Mouse (Mus musculus): Measurements from ENCODE around the gene Prkch. TPM values are rescaled to one million over a fixed set of nuclear protein-coding genes. Genes with fewer than 3 reads are reported as not detected.

Prkch gene
- total RNA-seq, 2 experiments from 2014 or later, result 3.3 to 3.6 TPM

GRCm38 (mm10) chr12:73743087-73743486, 158.5 kb downstream of the Prkch start:
- no peak for DNase-seq (ENCODE audit: low spot score in 2 of 2)

- no peak for DNase-seq (ENCODE audit: low spot score in 2 of 2)
These were observed 161.5 kb downstream of the Prkch start for GRCm38 (mm10) chr12:73746072-73746471.

GRCm38 (mm10) chr12:73748373-73748772, 163.8 kb downstream of the Prkch start:
- no peak for DNase-seq (ENCODE audit: low spot score in 2 of 2)

- no peak for DNase-seq (ENCODE audit: low spot score in 2 of 2)
These were observed 170.0 kb downstream of the Prkch start for GRCm38 (mm10) chr12:73754476-73755150.

- DNase-seq (ENCODE audit: low spot score in 2 of 2), result no peak
These were observed 171.1 kb downstream of the Prkch start for GRCm38 (mm10) chr12:73755646-73756045.

- DNase-seq (ENCODE audit: low spot score in 2 of 2), result no peak
These were observed 171.9 kb downstream of the Prkch start for GRCm38 (mm10) chr12:73756527-73756926.

GRCm38 (mm10) chr12:73762001-73762400, 177.4 kb downstream of the Prkch start:
- no peak for DNase-seq (ENCODE audit: low spot score in 2 of 2)

GRCm38 (mm10) chr12:73762762-73763161, 178.2 kb downstream of the Prkch start:
- DNase-seq (ENCODE audit: low spot score in 2 of 2), result no peak

- no peak for DNase-seq (ENCODE audit: low spot score in 2 of 2)
These were observed 180.3 kb downstream of the Prkch start for GRCm38 (mm10) chr12:73764649-73765525.

- DNase-seq (ENCODE audit: low spot score in 2 of 2), result no peak
These were observed 181.6 kb downstream of the Prkch start for GRCm38 (mm10) chr12:73766152-73766551.

GRCm38 (mm10) chr12:73768788-73769187, 184.2 kb downstream of the Prkch start:
- DNase-seq (ENCODE audit: low spot score in 2 of 2), result no peak

- no peak for DNase-seq (ENCODE audit: low spot score in 2 of 2)
These were observed 184.9 kb downstream of the Prkch start for GRCm38 (mm10) chr12:73769536-73769935.

- peak in 1 of 2 experiments; percentile 34 for DNase-seq (ENCODE audit: low spot score in 2 of 2)
These were observed 186.2 kb downstream of the Prkch start for GRCm38 (mm10) chr12:73770771-73771170.

GRCm38 (mm10) chr12:73774793-73775385, 190.3 kb downstream of the Prkch start:
- DNase-seq (ENCODE audit: low spot score in 2 of 2), result no peak

- no peak for DNase-seq (ENCODE audit: low spot score in 2 of 2)
These were observed 191.9 kb downstream of the Prkch start for GRCm38 (mm10) chr12:73776401-73776945.

- no peak for DNase-seq (ENCODE audit: low spot score in 2 of 2)
These were observed 193.1 kb downstream of the Prkch start for GRCm38 (mm10) chr12:73777673-73778072.

- no peak for DNase-seq (ENCODE audit: low spot score in 2 of 2)
These were observed 195.0 kb downstream of the Prkch start for GRCm38 (mm10) chr12:73779332-73780231.

GRCm38 (mm10) chr12:73781425-73782032, 196.9 kb downstream of the Prkch start:
- DNase-seq (ENCODE audit: low spot score in 2 of 2), result no peak

GRCm38 (mm10) chr12:73786909-73787308, 202.3 kb downstream of the Prkch start:
- peak in 1 of 2 experiments; percentile 51 for DNase-seq (ENCODE audit: low spot score in 2 of 2)

- no peak for DNase-seq (ENCODE audit: low spot score in 2 of 2)
These were observed 204.3 kb downstream of the Prkch start for GRCm38 (mm10) chr12:73788850-73789249.

Data from layer of hippocampus, adult 18-20 months (tissue).